Mouse (Mus musculus) ZHBTc4 (cell line): Measurements from ENCODE around the gene Med19.
A peak's percentile ranks its signal among the peaks of the same experiment; 100 is the strongest.

ENCODE experiments used
- DNase-seq: peaks from one replicate; pipeline ENCODE4 v3.0.0-alpha.2; 2011; ENCODE audit warnings: low read depth, low spot score

The Med19 gene

DNA sequence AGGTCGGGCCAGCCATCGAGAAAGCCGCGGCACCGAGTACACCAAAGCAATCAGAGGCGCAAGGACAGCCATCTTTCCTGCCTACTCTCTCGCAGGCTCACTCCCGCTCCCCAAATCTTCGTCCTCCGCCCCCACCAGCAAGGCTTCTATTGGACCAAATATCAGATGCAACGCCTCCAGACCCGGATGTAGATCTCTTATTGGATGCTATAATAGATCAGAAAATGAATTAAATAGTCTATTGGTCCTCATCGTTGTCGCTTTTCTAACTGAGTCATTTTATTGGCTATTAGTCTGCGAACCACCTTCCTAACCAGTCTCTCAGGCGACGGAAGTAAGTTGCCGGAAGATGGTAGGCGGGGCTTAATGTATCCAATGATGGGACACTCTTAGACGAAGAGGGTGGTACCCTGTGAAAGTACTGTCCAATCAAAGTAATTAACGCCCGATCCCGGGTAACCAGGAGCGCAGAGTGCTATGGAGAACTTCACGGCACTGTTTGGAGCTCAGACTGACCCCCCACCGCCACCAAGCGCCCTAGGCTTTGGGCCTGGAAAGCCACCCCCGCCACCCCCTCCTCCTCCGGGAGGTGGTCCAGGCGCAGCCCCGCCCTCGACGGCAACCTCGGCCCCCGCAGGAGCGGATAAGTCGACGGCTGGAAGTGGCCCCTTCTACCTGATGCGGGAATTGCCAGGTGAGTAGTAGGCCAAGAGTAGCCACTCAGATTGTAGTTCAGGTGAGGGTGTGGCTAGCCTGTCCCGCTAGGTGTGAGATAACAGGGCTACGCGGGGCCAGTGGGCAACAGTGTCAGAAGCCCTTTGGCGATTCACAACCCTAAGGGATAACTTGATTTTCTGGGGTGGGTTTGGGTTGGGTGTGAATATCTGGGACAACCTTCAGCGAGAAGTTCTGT is at the start of gene Med19, which contains the start of gene Gm28635:
TSS of gene Med19 (plus strand) at position 435 of the 913 bp plus-strand sequence.
TSS of gene Gm28635 (minus strand) at position 74 of the 913 bp plus-strand sequence.
- peak; percentile 99 for DNase-seq

GRCm38 (mm10) chr2:84632001-84632400 is 46.2 kb upstream of the Med19 start:
- DNase-seq: no peak

DNA sequence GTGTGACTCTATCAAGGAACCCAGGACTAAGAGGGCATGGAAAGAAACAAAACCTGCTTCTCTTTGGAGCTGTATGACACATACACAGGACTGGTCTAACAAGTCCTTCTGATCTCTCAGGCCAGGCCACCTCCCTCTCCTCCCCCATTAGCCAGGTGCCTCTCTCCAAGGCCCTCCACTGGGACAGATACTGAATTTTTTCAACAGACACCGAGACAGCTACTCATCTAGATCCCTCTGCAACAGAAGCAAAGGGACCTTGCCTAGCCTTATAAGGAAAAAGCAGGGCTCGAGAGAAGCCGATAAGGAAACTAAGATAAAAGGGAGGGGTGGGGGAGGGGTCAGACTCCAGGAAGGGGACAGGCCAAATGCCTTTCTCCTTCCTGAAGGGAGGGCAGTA is 45.2 kb upstream of the Med19 start:
- peak; percentile 69 for DNase-seq

GRCm38 (mm10) chr2:84634006-84634405 is 44.2 kb upstream of the Med19 start:
- no peak for DNase-seq

- no peak for DNase-seq
These were observed 43.2 kb upstream of the Med19 start for GRCm38 (mm10) chr2:84634934-84635482.

DNA sequence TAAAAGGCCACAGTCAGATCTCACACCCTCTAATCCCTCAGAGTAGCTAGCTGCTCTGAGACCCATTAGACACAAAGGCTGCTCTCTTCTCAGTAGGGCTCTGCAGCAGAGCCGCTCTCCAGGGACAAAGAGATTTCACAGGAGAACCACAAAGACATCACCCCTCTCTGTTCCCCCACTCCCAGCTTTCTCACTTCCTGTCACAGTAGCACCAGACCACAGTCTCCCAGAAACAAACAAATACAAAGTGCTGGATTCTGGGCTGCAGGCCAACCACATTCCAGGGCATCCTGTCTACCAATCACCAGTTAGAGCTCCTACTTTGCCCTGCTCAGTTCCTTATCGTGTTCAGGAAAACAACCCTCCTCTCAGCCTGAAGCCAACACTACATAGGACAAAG is 42.6 kb upstream of the Med19 start:
- DNase-seq: peak; percentile 80

- DNase-seq: peak; percentile 36
These were observed 41.9 kb upstream of the Med19 start for GRCm38 (mm10) chr2:84636231-84636741.

- no peak for DNase-seq
These were observed 40.6 kb upstream of the Med19 start for GRCm38 (mm10) chr2:84637452-84638165.

DNA sequence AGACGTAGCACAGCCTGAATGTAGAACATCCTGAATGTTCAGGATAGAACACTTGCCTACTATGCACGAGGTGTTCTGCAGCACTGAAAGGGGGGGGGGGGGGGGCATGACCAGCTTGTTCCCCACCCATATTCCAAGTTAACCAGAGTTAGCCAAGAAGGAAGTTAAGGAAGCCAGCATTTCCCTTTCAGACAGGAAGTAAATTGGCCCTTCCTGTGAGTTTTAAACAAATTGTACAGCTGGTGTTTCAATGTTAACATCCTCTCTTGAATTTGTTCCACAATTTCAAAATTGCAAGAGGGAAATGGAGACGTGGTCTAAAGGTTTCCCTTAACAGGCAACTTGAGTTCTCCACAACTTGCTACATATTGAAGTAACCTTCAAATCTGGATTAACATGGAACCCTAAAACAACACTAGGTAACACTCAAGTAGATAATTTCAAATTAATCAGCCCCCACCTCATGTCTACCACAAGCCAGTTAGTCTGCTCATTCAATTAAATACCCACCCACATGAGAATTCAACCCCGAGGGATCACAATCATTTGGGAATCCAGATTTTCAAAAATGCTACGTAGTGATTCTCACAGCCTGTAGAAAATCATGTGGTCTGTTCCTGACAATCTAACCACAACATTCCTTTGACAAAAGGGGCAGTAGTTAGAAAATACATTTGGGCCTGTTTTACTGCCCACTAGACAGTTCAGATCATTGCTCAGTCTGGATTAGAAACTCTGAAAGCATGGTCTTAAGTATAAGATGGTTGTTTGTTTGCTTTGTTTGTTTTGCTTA is 39.6 kb upstream of the Med19 start:
- DNase-seq: no peak

DNA sequence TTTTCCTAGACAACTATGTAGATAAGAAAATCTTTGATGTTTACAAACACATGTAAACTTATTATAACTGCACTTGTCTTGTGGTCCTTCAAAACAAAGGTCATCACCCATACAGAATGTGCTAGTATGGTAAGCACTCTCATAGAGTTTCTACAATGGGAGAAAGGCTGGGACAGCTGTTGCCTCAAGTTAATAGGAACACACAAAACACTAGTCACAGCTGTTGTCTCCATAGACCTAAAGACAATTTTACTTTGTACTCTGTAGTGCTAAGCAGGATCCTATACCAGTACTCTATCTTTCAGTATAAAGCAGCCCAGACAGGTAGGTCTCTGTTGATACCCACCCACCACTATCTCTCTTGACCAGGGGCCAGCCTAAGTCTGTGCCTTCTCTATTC is 37.4 kb upstream of the Med19 start:
- no peak for DNase-seq

- DNase-seq: no peak
These were observed 32.1 kb upstream of the Med19 start for GRCm38 (mm10) chr2:84646138-84646537.

GRCm38 (mm10) chr2:84647051-84647568 is 31.1 kb upstream of the Med19 start:
- DNase-seq: no peak

DNA sequence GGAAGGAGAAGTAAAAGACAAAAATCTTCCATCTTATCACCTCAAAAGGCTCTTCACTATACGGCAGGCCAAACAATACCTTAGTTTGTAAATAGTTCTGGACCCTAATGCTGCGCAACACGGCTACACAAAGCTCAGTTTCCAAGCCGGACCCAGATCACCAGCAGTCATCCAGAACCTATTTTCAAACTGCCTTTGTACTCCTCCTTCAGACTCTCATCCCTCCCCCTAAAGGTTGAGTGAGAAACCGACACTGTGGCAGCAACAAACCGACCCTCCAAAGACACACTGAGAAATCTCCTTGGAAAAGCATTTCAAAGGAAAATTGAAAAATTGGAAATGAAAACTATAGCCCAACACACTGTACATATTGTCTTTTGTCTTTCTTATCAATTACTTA is 29.8 kb upstream of the Med19 start:
- no peak for DNase-seq

DNA sequence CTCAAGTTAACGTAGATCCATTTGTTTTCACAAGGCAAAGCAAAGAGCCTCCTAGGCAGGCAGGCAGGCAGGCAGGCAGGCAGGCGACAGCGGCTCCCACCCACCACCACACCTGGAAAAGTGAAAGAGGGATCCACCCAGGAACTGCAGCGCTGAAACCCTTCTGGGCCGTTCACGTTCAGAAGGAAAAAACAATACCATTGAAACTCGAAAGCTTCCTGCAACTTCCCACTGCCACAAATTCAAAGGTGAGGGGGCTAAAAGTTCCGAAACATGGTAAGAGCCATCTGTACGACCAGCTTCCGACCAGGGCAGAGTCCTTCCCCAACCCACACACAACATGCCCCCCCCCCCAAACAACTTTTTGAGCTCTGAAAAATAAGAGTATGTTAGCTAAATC is 28.5 kb upstream of the Med19 start:
- peak; percentile 35 for DNase-seq

DNA sequence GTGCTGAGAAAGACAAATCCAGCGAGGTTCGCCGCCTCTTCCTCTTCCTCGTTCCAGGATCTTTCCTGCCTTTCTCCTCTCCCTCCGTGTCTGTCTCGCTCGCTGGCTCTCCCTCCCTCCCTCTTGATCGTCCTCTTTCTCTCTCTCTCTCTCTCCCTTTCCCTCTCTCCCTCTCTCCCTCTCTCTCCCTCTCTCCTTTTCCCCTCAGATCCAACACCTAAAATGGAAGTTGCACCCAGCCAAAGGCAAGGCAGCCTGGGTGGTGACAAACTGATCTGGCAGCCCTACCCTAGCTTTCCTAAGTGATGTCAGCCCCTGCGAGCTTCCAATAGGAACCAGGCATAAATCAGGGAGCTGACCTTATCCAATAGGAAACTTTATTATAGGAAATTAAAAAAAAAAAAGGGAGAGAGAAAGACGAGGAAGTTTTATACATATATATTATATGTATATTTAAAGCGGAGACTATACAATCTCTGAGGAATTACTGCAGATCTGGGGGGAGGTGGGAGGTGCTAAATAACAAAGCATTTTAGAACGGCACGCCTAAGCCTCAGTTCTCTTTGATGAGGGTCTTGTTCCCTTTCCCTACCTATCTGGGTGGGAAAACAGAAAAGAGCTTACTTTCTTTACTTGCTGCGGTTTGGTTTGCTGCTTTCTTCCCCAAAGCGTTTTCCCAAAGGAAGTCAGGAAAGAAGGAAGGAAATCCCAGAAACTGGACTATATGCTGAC is 27.6 kb upstream of the Med19 start, which contains the start of gene Ctnnd1:
TSS of gene Ctnnd1 (minus strand) at position 302 of the 732 bp plus-strand sequence.
- peak; percentile 92 for DNase-seq

- no peak for DNase-seq
These were observed 24.8 kb upstream of the Med19 start for GRCm38 (mm10) chr2:84653354-84653753.

GRCm38 (mm10) chr2:84655864-84656263 is 22.3 kb upstream of the Med19 start:
- DNase-seq: no peak

DNA sequence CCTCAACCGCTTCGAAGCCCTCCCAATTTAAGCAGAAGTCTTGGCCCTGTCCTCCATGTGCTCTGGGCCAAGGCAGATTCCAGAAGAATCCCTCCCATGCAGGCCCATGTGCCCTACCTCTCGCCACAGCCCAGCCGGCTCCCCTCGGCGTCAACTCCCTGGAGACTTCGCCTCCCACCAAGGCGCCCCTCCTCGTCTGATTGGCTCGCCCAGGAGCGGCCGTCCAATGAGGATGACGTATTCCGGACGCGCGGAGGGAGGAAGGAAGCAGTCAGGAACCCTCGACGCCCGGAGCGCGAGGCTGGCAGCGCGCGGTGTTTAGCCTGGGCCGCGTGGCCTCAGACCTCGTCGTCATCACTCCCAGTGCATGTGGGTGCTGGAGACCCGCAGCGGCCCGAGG is 19.4 kb upstream of the Med19 start, which contains the start of gene Btbd18:
TSS of gene Btbd18 (plus strand) at position 274 of the 400 bp plus-strand sequence.
- DNase-seq: peak; percentile 89

DNA sequence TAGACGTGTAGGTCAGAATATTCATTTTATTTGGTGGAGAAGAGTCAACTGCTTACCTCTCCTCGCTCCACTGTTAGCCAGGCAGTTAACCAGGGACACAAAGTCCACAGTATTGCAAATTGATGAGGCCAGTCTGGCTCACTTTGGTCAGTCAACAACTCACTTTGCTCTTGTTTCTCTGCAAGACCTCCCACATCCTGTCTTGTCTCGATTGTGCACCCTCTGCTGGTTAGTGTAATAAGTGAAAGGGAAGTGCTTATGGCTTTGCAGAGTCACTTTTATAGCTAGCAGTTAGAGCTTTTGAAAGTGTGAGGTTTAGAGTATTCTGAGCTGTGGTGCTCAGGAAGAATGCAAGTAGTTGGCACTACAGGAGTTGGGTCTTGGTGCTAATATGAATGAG is 17.9 kb upstream of the Med19 start:
- peak; percentile 84 for DNase-seq

DNA sequence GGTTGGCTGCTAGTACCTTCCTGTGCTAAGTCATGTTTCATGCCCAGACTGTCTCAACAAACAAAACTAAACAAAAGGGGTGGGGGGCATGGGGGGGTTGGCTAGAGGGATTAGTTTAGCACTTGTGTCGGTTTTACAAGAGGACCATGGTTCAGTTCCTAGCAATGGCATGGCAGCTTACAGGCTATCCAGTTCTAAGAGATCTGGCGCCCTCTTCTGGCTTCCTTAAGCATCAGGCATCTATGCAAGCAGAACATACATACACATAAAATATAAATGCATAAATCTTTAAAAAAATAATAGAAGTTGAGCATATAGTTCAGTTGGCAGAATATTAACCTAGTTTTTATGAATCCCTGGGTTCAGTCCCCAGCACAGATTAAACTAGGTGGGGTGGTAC is 15.3 kb upstream of the Med19 start:
- peak; percentile 85 for DNase-seq
